Mouse (Mus musculus): ENCODE results near the gene Egfr. TPM values are rescaled to one million over a fixed set of nuclear protein-coding genes. Genes with fewer than 3 reads are reported as not detected.

Egfr gene
- polyA plus RNA-seq, 1 experiment: 4.1 TPM

DNA sequence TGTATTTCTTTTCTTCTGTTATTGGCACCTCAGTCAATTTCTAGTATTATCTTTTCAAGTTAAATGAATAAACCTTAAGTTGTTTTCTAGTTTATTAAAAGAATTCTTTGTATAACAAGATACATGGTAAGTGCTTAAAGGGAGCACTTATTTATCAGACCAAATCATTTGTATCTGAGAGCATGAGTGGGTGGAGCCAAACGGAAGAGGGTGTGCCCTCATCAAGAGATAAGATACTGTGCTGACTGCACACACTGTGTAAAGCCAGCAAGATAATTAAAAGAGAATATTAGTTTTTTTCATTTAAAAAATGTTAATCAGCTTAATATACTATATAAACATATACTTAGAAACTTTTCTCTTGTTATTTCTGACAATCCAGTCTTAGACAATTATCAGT, 206.5 kb downstream of the Egfr start:
- TF ChIP-seq POLR2AphosphoS2 (IDR thresholded peaks at IDR 0.05; ENCODE audit: insufficient read length, low read depth) (no peak), POLR2A (IDR thresholded peaks at IDR 0.05; ENCODE audit: insufficient read length, low read depth) (no peak), MYOG (IDR thresholded peaks at IDR 0.05; ENCODE audit: control insufficient read depth in 1 of 3, insufficient read depth in 1 of 3, insufficient read length in 2 of 3, low read depth in 2 of 3) (no peak), REST (IDR thresholded peaks at IDR 0.05; ENCODE audit: insufficient read depth, insufficient read length) (no peak)
- no peak overlapping the region for H3ac ChIP-seq (ENCODE audit: control insufficient read depth, insufficient read length)
- no peak overlapping the region for H3K4me3 ChIP-seq
- H3K27me3 ChIP-seq (ENCODE audit: control insufficient read depth, insufficient read depth, insufficient read length): no peaks in the 10 kb centered on the region
- H3K36me3 ChIP-seq (ENCODE audit: control insufficient read depth, insufficient read depth): no peaks in the 10 kb centered on the region
- no peaks in the 10 kb centered on the region for H3K79me2 ChIP-seq (ENCODE audit: control insufficient read depth, insufficient read depth)
- H3K4me2 ChIP-seq (ENCODE audit: low read depth): no peak overlapping the region

Other genes with a start within 250 kb of the Egfr start
- 22.4 TPM for gene Sec61g, start 243.7 kb upstream of the Egfr start, polyA plus RNA-seq (2012; fragmentation: generic; extraction: Trizol)
- 0.60 TPM for gene Fbxo48, start 199.2 kb downstream of the Egfr start, polyA plus RNA-seq (2012; fragmentation: generic; extraction: Trizol)

All from myocyte (in vitro differentiated cells).